Mouse (Mus musculus) frontal cortex, postnatal 14 days (tissue): ENCODE results near the gene Emc8.
"Not testable (repeated sequence)": the region's sequence is repeated elsewhere in the genome, so short reads cannot be mapped to it uniquely, and the experiment has no call there.

ENCODE experiments used
- DNase-seq, 2 experiments: peaks; one replicate each; pipeline ENCODE4 v3.0.0; 2022; ENCODE audit warnings: low spot score in 2 of 2

The Emc8 gene

GRCm38 (mm10) chr8:120685097-120685496 lies 16.7 kb upstream of the Emc8 start:
- DNase-seq, result no peak

- no peak for DNase-seq
These were observed 15.7 kb upstream of the Emc8 start for GRCm38 (mm10) chr8:120684082-120684481.

- DNase-seq, result peak in 1 of 2 experiments; percentile 45
These were observed 15.2 kb upstream of the Emc8 start for GRCm38 (mm10) chr8:120683602-120684001.

- no peak for DNase-seq
These were observed 12.7 kb upstream of the Emc8 start for GRCm38 (mm10) chr8:120681113-120681512.

GRCm38 (mm10) chr8:120680405-120680804 lies 12.0 kb upstream of the Emc8 start:
- DNase-seq, result not testable (repeated sequence)

GRCm38 (mm10) chr8:120679629-120680387 lies 11.4 kb upstream of the Emc8 start:
- no peak for DNase-seq

GRCm38 (mm10) chr8:120678447-120678846 lies 10.1 kb upstream of the Emc8 start:
- peak; percentile 69 to 83 for DNase-seq

- DNase-seq, result no peak
These were observed 7.3 kb upstream of the Emc8 start for GRCm38 (mm10) chr8:120675718-120676117.

GRCm38 (mm10) chr8:120673298-120673697 lies 4.9 kb upstream of the Emc8 start:
- no peak for DNase-seq

- DNase-seq, result no peak
These were observed 4.4 kb upstream of the Emc8 start for GRCm38 (mm10) chr8:120672626-120673229.

- DNase-seq, result no peak
These were observed 3.4 kb upstream of the Emc8 start for GRCm38 (mm10) chr8:120671775-120672174.

- peak; percentile 80 to 82 for DNase-seq
These were observed 606 bp downstream of the Emc8 start, which contains the start of the genes Gm27021 and Cox4i1 for GRCm38 (mm10) chr8:120667561-120668373. Gene Gm27021, minus strand, starts transcription at chr8:120668079. Gene Cox4i1, plus strand, starts transcription at chr8:120668222.

GRCm38 (mm10) chr8:120666807-120667470 lies 1.4 kb downstream of the Emc8 start:
- DNase-seq, result no peak

- DNase-seq, result no peak
These were observed 2.5 kb downstream of the Emc8 start for GRCm38 (mm10) chr8:120665726-120666455.

GRCm38 (mm10) chr8:120664566-120664965 lies 3.8 kb downstream of the Emc8 start:
- no peak for DNase-seq

- DNase-seq, result no peak
These were observed 11.0 kb downstream of the Emc8 start for GRCm38 (mm10) chr8:120657415-120657814.

GRCm38 (mm10) chr8:120656322-120657052 lies 11.9 kb downstream of the Emc8 start:
- no peak for DNase-seq

GRCm38 (mm10) chr8:120647532-120647931 lies 20.8 kb downstream of the Emc8 start, which contains the start of gene 1190005I06Rik:
Gene 1190005I06Rik, minus strand, starts transcription at chr8:120647632.
- no peak for DNase-seq

- DNase-seq, result peak; percentile 46 to 76
These were observed 23.7 kb downstream of the Emc8 start for GRCm38 (mm10) chr8:120644663-120645062.

GRCm38 (mm10) chr8:120642031-120642662 lies 26.2 kb downstream of the Emc8 start:
- DNase-seq, result no peak
